Mouse (Mus musculus): ENCODE data around the gene Olfr33.

Gene Olfr33

DNA sequence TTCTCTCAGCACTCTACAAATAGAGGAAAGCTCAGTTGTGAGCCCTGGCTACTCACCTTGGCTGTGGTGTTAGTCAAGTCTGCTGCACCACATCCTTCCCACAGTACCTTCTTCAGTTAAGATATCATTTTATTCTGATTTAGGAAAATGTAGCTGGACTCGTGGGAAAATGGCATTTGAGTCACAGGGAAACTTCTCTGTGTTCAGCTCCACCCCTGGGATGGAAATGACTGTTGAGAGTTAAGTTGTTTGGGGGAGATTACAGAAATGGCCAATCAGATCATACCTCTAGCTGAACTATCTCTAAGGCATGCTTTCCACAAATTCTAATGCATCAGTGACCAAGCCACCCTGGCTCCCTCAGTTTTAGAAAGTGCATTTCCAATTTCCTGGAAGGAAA is at the start of gene Olfr33:
Gene Olfr33 (minus strand): TSS at position 101 of the 400 bp plus-strand sequence.
- DNase-seq = no peak

DNA sequence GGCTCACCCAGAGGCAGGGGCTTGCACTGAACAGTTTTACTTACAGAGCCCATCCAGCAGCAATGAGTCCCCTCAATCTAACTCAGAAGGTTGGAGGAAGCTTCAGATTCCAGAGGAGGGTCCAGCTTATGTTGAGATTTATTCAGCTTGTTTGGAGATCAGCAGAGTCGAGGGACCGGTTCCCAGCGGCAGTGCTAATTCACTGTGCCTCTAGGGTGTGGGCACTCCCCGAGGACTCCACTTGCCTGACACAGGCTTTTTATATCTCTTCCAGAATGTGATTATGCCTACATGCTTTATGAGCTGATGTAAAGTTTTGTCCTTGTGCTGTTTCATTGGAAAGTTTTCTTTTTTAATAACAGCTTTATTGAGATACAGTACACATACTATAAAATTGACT is 40.4 kb upstream of the Olfr33 start, which contains the start of the genes Olfr560 and Olfr78:
Gene Olfr560 (minus strand): TSS at position 101 of the 400 bp plus-strand sequence.
Gene Olfr78 (minus strand): TSS at position 206 of the 400 bp plus-strand sequence.
- DNase-seq = no peak

DNA sequence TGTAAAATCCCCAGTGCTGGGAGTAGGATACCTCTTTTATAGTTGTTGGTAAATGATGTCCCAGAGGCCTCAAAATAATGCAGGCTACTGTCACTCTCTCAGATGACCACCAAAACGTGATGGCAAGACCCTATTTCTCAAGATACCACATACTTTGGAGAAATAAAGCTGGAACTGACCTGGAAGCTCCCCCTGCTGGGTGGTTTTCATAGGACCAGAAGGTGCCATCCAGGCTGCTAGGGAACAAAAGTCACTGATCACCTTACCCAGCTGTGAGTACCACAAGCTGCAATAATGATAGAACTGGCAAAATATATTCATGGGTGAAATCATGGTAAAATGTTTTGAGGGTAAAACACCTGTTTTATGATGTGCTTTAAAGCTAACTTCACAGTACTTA is 33.2 kb upstream of the Olfr33 start:
- peak; percentile 1 for DNase-seq

DNA sequence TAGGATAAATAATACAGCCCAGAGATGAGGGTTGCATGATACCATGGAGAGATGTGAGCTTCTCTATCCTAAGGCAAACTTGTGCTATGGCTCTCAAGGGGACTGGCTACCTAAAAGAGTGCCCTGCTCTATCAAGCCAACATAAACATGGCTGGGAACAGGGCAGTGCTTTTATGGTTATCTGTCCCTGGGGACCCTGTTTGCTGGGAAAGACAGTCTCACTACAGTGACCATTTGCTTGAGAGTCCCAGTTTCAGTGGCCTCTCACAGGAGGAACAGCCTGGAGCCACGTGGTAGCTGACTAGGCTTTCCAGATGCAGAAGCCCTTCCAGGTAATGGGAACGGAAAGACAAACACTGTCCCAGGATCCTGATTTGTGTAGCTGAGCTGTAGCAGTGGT is 18.8 kb upstream of the Olfr33 start:
- no peak for DNase-seq

DNA sequence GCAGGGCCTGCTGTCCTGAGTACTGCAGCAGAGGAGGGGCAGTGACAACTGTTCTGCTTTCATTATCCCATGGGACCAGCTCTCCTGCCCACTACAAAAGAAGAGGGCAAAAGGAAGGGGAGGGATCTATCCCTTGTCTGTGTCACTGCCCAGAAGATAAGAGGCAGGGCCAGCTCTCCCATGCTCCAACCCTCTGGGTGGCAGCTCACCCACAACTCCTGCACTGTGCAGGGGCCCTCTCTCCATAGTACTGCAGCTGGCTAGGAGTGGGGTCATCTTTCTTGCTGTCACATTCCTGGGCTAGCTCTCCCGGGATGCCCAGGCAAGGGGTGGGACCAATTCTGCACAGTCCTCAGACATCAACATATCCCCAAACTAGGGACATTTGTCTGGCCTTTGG is 14.9 kb upstream of the Olfr33 start:
- DNase-seq = no peak

DNA sequence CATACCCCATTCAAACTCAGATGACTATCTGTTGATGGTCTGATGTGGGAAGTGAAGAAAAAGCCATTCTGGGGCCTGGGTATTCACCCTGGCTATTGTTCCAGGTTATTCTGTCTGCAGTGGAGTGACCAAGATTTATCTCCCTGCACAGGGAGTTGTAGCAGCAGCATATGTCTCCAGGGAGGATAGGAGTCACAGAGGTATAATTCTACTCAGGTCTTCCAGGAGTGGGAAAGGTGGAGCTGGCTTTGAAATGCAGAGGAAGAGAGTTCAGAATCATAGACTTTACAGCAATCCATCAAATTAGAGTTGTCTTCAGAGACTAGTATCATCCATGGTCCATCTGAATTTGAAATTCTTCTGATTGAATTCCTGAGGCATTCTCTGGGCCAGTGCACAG is 8.5 kb upstream of the Olfr33 start, which contains the start of gene Olfr559:
Gene Olfr559 (minus strand): TSS at position 101 of the 400 bp plus-strand sequence.
- no peak for DNase-seq

DNA sequence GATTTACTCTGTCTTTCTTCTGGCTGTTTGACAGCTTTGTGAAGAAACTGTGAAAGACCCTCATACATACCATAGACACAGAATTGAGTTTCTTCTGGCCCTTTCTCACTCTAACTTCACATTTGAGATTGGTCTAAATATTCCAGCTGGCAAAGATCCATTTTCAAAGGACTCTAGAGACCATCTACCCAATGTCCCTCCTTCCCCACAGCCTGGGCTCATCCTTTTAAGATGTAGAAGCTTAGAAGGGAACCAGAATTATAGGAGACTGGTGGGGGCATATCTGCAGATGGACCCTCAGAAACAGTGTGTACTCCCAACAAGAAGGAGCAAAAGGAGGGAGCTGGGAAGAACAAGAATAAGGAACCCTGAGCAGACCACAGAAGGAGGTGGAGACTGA is 17.0 kb downstream of the Olfr33 start, which contains the start of gene Olfr558:
Gene Olfr558 (plus strand): TSS at position 301 of the 400 bp plus-strand sequence.
- DNase-seq = no peak

DNA sequence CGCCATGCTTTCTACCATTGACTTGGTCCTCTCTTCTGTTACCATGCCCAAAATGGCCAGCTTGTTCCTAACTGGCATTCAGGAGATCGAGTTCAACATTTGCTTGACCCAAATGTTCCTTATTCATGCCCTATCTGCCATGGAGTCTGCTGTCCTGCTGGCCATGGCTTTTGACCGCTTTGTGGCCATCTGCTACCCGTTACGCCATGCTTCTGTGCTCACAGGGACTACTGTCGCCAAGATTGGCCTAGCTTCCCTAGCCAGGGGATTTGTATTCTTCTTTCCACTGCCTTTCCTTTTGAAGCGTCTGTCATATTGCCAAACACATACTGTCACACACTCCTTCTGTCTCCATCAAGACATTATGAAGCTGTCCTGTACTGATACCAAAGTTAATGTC is 20.4 kb downstream of the Olfr33 start:
- DNase-seq = no peak

DNA sequence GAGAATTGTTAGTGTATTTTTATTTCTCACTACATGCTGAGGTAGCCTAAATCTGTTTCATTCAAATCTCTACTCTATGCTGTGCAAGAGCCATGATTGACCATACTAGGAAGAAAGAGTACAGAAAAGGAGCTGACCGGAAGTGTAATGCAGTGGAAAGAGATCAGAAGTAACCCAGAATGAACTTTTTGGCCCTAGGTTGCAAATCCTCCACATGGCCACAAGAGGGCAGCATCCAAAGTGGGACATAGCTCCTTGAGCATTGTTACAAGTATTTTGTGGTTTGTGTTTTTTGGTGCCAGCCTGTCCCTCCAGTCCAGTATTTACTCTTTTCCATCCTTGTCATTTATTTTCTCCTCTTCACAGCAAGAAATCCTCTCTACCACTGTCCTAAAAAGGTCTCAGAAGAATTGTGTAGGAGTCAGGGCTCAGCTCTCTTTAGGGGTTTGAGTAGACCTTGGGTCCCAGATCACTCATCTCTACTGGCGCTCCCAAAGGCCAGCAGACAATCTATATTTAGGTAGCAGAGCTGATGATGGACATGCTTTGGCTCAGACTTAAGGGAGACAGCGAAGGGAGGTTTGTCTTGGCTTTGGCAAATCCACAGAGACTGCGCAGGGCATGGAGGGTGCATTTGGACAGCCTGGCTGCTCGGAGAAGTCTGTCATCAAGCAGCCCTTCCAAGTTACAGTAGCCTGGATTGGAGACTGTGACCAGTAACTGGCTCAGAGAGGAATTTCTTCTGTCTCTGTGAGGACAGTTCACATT is 23.3 kb downstream of the Olfr33 start, which contains the start of gene Olfr557:
Gene Olfr557 (plus strand): TSS at position 553 of the 768 bp plus-strand sequence.
- DNase-seq = peak; percentile 40

DNA sequence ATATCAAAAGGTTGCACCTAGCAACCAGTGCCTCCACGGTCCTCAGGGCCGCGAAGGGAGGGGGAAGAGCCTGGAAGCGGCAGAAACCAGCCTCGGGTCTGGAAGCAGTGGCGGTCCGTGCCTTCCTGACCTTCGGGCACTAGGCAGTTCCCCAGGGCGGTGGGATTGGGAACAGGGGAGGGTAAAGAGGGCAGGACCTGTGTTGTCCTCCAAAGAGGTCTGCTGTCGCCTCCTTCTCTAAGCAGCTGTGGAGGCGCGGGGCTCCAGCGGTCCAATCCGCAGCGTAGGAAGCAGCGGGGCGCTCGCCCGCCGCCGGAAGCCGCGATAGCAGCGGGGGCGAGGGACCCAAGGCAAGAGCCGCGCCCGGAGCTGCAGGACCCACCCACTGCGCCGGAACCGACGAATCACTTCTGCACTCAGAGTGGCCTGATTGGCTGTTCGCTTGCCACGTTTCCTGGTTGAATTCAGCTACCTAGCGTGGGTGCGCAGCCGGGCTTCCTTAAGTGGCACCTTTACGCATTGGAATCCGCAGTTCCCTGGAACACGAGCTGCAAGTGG is 31.8 kb downstream of the Olfr33 start, which contains the start of gene Trim68:
Gene Trim68 (minus strand): TSS at position 384 of the 558 bp plus-strand sequence.
- peak; percentile 90 for DNase-seq

DNA sequence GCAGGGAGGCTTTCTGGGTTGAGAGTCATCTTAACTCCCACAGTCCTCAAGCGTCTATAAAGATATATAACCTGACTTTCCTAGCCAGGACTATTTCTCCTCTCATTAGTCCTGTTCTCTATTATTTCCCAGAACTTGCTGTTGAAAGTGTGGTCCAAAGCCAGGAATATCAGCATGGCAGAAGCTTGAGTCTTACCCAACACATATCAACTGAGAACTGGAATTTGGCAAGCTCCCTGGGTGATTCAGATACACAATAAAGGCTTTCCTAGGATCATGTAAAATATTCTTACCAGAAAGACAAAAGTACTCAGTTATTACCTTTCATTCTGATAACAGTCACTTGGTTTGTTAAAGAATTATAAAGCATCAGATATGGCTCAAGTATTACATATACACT is 37.0 kb downstream of the Olfr33 start:
- DNase-seq = no peak

DNA sequence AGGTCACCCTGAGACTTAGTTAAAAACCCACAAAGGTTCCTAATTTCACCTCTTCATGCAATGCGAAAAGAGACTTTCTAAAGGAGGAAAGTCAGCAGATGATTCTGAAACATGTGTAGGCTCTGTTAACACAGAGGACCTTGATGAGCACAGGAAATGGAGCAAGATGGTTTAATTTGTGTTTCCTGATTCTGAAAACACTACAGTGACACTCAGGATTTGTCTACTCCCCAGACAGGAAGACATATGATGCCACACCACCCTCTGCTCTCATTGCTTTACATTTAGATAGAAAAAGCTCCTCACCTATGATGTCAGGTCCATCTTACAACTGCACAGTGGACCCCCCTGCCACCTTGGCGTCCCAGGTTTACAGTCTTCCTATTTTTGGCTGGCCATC is 42.6 kb downstream of the Olfr33 start:
- DNase-seq = no peak

DNA sequence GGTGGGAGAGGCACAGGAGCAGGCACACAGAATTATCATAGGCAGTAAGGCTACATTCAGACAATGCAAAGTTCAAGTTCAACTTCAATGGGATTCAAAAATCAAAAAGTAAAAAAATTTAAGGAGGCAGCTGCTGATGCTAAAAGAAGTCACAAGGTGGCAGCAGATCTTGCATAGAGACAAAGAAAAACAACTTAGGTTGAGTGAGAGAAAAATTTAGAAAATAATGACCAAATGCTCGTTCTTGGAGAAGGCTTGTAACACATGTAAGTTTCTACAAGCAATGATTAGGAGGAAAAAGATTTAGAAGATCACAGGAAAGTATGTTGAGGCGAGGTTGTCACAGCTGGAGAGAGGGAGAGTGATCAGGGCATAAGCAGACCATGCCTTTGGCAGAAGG is 53.5 kb downstream of the Olfr33 start:
- no peak for DNase-seq

DNA sequence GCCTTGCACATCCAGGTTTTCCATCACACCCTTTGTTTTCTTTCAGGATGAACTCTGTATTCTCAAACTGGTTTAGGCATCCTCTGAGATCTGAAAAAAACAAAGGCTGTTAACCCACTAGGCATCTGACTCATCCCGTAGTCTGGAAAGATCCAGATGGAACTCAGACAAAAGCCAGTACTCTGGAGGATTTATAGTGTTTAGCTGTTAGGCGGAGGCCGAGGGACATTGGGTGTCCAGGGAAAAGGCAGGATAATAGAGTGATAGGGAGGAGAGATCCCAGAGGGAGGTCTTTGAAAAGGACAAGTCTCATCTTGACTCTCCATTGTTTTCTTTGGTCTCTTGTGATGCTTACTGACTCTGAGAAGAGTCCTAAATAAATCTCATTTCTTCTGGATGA is 54.3 kb downstream of the Olfr33 start, which contains the start of gene Olfr556:
Gene Olfr556 (plus strand): TSS at position 301 of the 400 bp plus-strand sequence.
- no peak for DNase-seq

Measured in lung, postnatal 14 days (tissue).